Mouse (Mus musculus): ENCODE measurements around the gene Treh.

DNA sequence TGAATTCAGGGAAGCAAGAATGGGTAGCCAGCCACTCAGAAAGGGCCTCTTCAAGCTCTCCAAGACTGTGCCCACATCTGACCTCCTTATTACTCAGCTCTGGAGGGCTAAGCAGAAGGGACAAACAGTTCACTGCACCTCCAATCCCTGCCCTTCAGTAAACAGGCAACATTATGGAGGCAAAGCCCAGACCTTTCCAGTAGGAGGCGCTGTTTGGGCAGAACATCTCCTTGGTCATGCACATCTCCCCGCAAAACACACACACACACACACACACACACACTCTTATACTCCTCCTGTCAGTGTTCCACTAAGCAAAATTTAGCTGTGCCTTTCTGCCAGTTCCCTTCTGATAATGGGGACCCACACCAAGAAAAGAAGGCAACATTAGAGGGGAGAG is 36.6 kb downstream of the Treh start:
- TF ChIP-seq CTCF (conservative IDR thresholded peaks at IDR 0.05; ENCODE audit: insufficient read depth, insufficient read length, low read depth, low read length): peak; percentile 80
- TF ChIP-seq POLR2A (IDR thresholded peaks at IDR 0.05; ENCODE audit: low read depth, low read length): no peak

Data from kidney, adult 2 months (tissue).